Mouse (Mus musculus) CH12.LX (cell line): Measurements from ENCODE around the gene Dppa5a. TPM values are rescaled to one million over a fixed set of nuclear protein-coding genes. Genes with fewer than 3 reads are reported as not detected.
"Not testable (repeated sequence)": the region's sequence is repeated elsewhere in the genome, so short reads cannot be mapped to it uniquely, and the experiment has no call there.

Source experiments
- DNase-seq: peaks from one replicate; pipeline ENCODE4 v3.0.0-alpha.2; 2013; ENCODE audit errors: extremely low read depth
- H3K27ac ChIP-seq: 2 replicates; pipeline ENCODE4 v1.5.1; 2012; ENCODE audit warnings: low read depth, mild to moderate bottlenecking, control low read depth, moderate library complexity; ENCODE audit not compliant: insufficient read depth
- H3K27me3 ChIP-seq: replicated peaks from 2 replicates; pipeline ENCODE3; 2012; ENCODE audit warnings: inconsistent platforms
- H3K36me3 ChIP-seq, 2 experiments: replicated peaks in 1 of 2; 2 replicates each; pipeline versions ENCODE3 to v1.6.1; 2012; ENCODE audit warnings: inconsistent platforms in 1 of 2, low read length in 1 of 2, mild to moderate bottlenecking in 1 of 2, mixed read lengths in 1 of 2, moderate library complexity in 1 of 2; ENCODE audit not compliant: control insufficient read depth in 1 of 2, insufficient read depth in 1 of 2
- H3K4me1 ChIP-seq, 2 experiments: 2 replicates each; pipeline ENCODE4 v1.6.1; 2012; ENCODE audit warnings: inconsistent platforms in 1 of 2, moderate library complexity in 1 of 2; ENCODE audit not compliant: insufficient read depth in 2 of 2, control insufficient read depth in 1 of 2
- H3K4me2 ChIP-seq: 2 replicates; pipeline ENCODE4 v1.6.1; 2012; ENCODE audit warnings: low read depth, mild to moderate bottlenecking, control low read depth; ENCODE audit not compliant: poor library complexity, insufficient read depth, severe bottlenecking
- H3K4me3 ChIP-seq, 3 experiments: fragments of 150-350 bp in 1 of 3; sonication (generic) in 1 of 3; replicated peaks in 1 of 3; 2 replicates each; pipeline versions ENCODE3 to v1.5.1; 2011 to 2012; ENCODE audit warnings: low read depth in 2 of 3, low read length in 2 of 3, mild to moderate bottlenecking in 2 of 3, moderate library complexity in 2 of 3, control low read depth in 1 of 3, improper control_type of control experiment in 1 of 3, inconsistent platforms in 1 of 3, mixed read lengths in 1 of 3; ENCODE audit not compliant: poor library complexity in 1 of 3
- H3K79me2 ChIP-seq: replicated peaks from 2 replicates; pipeline ENCODE4 v1.6.1; 2012; ENCODE audit warnings: mild to moderate bottlenecking, moderate library complexity; ENCODE audit not compliant: control insufficient read depth, poor library complexity, insufficient read depth, severe bottlenecking; ENCODE audit errors: extremely low read depth
- H3K9ac ChIP-seq: 2 replicates; pipeline ENCODE4 v1.6.1; 2012; ENCODE audit warnings: low read depth, mild to moderate bottlenecking, control low read depth, moderate library complexity; ENCODE audit not compliant: insufficient read depth
- H3K9me3 ChIP-seq: replicated peaks from 2 replicates; pipeline ENCODE3; 2012; ENCODE audit warnings: low read length, inconsistent platforms, mixed read lengths
- BHLHE40 ChIP-seq: IDR thresholded peaks from 2 replicates; pipeline ENCODE4 v1.6.1; 2011; ENCODE audit warnings: mild to moderate bottlenecking, low read depth, low read length, improper control_type of control experiment
- CHD2 ChIP-seq: IDR thresholded peaks from 2 replicates; pipeline ENCODE4 v1.6.1; 2011; ENCODE audit warnings: low read length, improper control_type of control experiment
- E2F4 ChIP-seq: IDR thresholded peaks from 2 replicates; pipeline ENCODE4 v1.6.1; 2011; ENCODE audit warnings: low read depth, low read length, improper control_type of control experiment; ENCODE audit not compliant: insufficient replicate concordance
- EP300 ChIP-seq: IDR thresholded peaks from 2 replicates; pipeline ENCODE4 v1.6.1; 2011; ENCODE audit warnings: low read length, improper control_type of control experiment
- ETS1 ChIP-seq: conservative IDR thresholded peaks from 2 replicates; pipeline ENCODE4 v1.6.1; 2012; ENCODE audit warnings: low read depth, mild to moderate bottlenecking, inconsistent platforms, low read length, improper control_type of control experiment, moderate library complexity
- HCFC1 ChIP-seq: IDR thresholded peaks from 2 replicates; pipeline ENCODE4 v1.6.1; 2012; ENCODE audit warnings: low read depth, mild to moderate bottlenecking, inconsistent platforms, low read length, improper control_type of control experiment
- IRF4 ChIP-seq: IDR thresholded peaks from 2 replicates; pipeline ENCODE4 v1.6.1; 2014; ENCODE audit warnings: low read depth, mild to moderate bottlenecking, inconsistent platforms, low read length, improper control_type of control experiment
- JUN ChIP-seq: IDR thresholded peaks from 2 replicates; pipeline ENCODE4 v1.6.1; 2011; ENCODE audit warnings: low read depth, mild to moderate bottlenecking, low read length, improper control_type of control experiment, moderate library complexity; ENCODE audit not compliant: insufficient read depth
- KAT2A ChIP-seq: IDR thresholded peaks from 2 replicates; pipeline ENCODE4 v1.6.1; 2012; ENCODE audit warnings: low read length, improper control_type of control experiment, inconsistent platforms; ENCODE audit not compliant: insufficient replicate concordance
- POLR2AphosphoS2 ChIP-seq: IDR thresholded peaks from 2 replicates; pipeline ENCODE4 v1.6.1; 2011; ENCODE audit warnings: low read depth, low read length, improper control_type of control experiment
- RAD21 ChIP-seq: IDR thresholded peaks from 2 replicates; pipeline ENCODE4 v1.6.1; 2011; ENCODE audit warnings: low read depth, mild to moderate bottlenecking, low read length, improper control_type of control experiment, moderate library complexity
- SIN3A ChIP-seq: IDR thresholded peaks from 2 replicates; pipeline ENCODE4 v1.6.1; 2012; ENCODE audit warnings: low read length, improper control_type of control experiment, inconsistent platforms
- SMC3 ChIP-seq: IDR thresholded peaks from 2 replicates; pipeline ENCODE4 v1.6.1; 2011; ENCODE audit warnings: low read depth, low read length, improper control_type of control experiment
- TBP ChIP-seq: conservative IDR thresholded peaks from 2 replicates; pipeline ENCODE4 v1.6.1; 2011; ENCODE audit warnings: low read depth, low read length, improper control_type of control experiment
- TCF12 ChIP-seq: IDR thresholded peaks from 2 replicates; pipeline ENCODE4 v1.6.1; 2014; ENCODE audit warnings: low read depth, mild to moderate bottlenecking, inconsistent platforms, low read length, improper control_type of control experiment
- ZMIZ1 ChIP-seq: IDR thresholded peaks from 2 replicates; pipeline ENCODE4 v1.6.1; 2012; ENCODE audit warnings: low read depth, mild to moderate bottlenecking, inconsistent platforms, low read length, improper control_type of control experiment
- ZNF384 ChIP-seq: IDR thresholded peaks from 2 replicates; pipeline ENCODE4 v1.6.1; 2012; ENCODE audit warnings: low read depth, low read length, improper control_type of control experiment, inconsistent platforms
- dilution Hi-C: fragments of 300-500 bp; cut with MboI; formaldehyde crosslinking; loops from 2 replicates; pipeline ENCODE4 v1.14.3; 2020; ENCODE audit warnings: low sequenced_read_pairs; ENCODE audit not compliant: extremely low pct_unique_long_range_greater_than_20kb, extremely low pct_ligation_motif_present
- in situ Hi-C: fragments of 300-500 bp; cut with MboI; formaldehyde crosslinking; loops from 3 replicates; pipeline ENCODE4 v1.14.3; 2019; ENCODE audit warnings: low sequenced_read_pairs, low pct_ligation_motif_present, low pct_unique_long_range_greater_than_20kb, mixed read lengths
- polyA plus RNA-seq: library from polyadenylated mRNA; unstranded; fragments of >175 nt; gene quantifications from 2 replicates; pipeline ENCODE4 v1.2.1, GENCODE M21; 2012; ENCODE audit warnings: low read depth; ENCODE audit not compliant: insufficient read length
- total RNA-seq, 2 experiments: library from RNA; depleted of rRNA; stranded (reverse); fragments of 300-350 nt in 1 of 2; fragments of >200 nt in 1 of 2; gene quantifications; 2 replicates each; pipeline ENCODE4 v1.2.3; 2012 to 2014

Dppa5a gene
- total RNA-seq (2012; rRNA removed): not detected in 2 replicates
- total RNA-seq (2014; rRNA removed): not detected in 2 replicates
- polyA plus RNA-seq: not detected in 2 replicates

DNA sequence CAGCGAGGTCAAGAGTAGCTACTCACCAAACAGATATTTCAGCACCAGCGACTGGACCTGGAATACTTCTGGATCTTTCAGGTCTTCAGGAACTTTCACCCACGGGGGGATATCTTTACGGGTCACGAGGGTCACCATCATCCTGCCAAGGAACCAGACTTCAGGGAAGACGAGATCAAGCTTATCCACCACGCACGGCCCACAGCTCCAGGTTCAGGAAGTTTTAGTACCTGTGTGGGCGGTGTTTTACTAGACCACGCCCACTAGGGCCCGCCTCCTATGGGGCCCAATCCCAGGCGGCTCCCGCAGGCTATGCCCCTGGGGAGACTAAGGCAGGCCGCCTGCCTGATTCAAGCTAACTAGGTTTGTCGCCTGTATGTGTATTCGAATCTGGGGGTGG lies at the start of gene Dppa5a:
Dppa5a (minus strand) TSS at position 219 of the 400 bp plus-strand sequence.
- dilution Hi-C loops, H3K9ac ChIP-seq, H3K27ac ChIP-seq, DNase-seq, H3K4me3 ChIP-seq, H3K9me3 ChIP-seq, H3K4me2 ChIP-seq, H3K79me2 ChIP-seq, H3K36me3 ChIP-seq, H3K4me1 ChIP-seq: not testable (repeated sequence)
- peaks cover 29% of the 10 kb centered on the region for H3K27me3 ChIP-seq
- in situ Hi-C loops: loop anchor here (10.0 kb wide), 1 partner anchor 167 kb away; no protein-coding TSS in a partner anchor

- no peak for DNase-seq
- H3K36me3 ChIP-seq: no peaks in the 10 kb centered on the region
- no peak overlapping the region; the same call in 1 of the 2 replicates for H3K4me2 ChIP-seq
- no peak overlapping the region for H3K27ac ChIP-seq
- no peaks in the 10 kb centered on the region for H3K27me3 ChIP-seq
- H3K4me3 ChIP-seq: no peak overlapping the region
- dilution Hi-C loops (no loop called here), in situ Hi-C loops (no loop called here)
- H3K79me2 ChIP-seq: no peaks in the 10 kb centered on the region
- peaks cover 0 to 2% of the 10 kb centered on the region in 2 experiments; a peak in 1 of 4 replicates for H3K4me1 ChIP-seq
- no peak for TF ChIP-seq SIN3A
- no peak for TF ChIP-seq TBP
- peak; percentile 58 for TF ChIP-seq BHLHE40
- no peaks in the 10 kb centered on the region for H3K9me3 ChIP-seq
- no peak overlapping the region for H3K9ac ChIP-seq
Measured at GRCm38 (mm10) chr9:78401596-78401995, 33.6 kb upstream of the Dppa5a start.

- H3K27me3 ChIP-seq: no peaks in the 10 kb centered on the region
- no peak overlapping the region for H3K4me3 ChIP-seq
- H3K4me1 ChIP-seq: peaks cover 0 to 2% of the 10 kb centered on the region in 2 experiments; a peak in 1 of 4 replicates
- no peaks in the 10 kb centered on the region for H3K79me2 ChIP-seq
- dilution Hi-C loops (no loop called here), in situ Hi-C loops (no loop called here)
- H3K27ac ChIP-seq: no peak overlapping the region
- H3K9me3 ChIP-seq: peaks cover 4% of the 10 kb centered on the region
- H3K36me3 ChIP-seq: no peaks in the 10 kb centered on the region
- no peak for TF ChIP-seq JUN
- no peak for TF ChIP-seq HCFC1
- no peak for TF ChIP-seq IRF4
- TF ChIP-seq SMC3: no peak
- no peak for TF ChIP-seq RAD21
- no peak for TF ChIP-seq ZMIZ1
- TF ChIP-seq KAT2A: no peak
- no peak for TF ChIP-seq ZNF384
- no peak for TF ChIP-seq EP300
- TF ChIP-seq TCF12: no peak
- no peak for TF ChIP-seq CHD2
- TF ChIP-seq ETS1: no peak
- no peak for TF ChIP-seq POLR2AphosphoS2
- TF ChIP-seq E2F4: no peak
- H3K4me2 ChIP-seq: no peak overlapping the region
- DNase-seq: no peak
- H3K9ac ChIP-seq: no peak overlapping the region
Measured at GRCm38 (mm10) chr9:78400570-78400969, 32.6 kb upstream of the Dppa5a start.
